Mouse (Mus musculus): Measurements from ENCODE around the gene Kif6.

Kif6 gene

GRCm38 (mm10) chr17:49666728-49667127 is 51.8 kb downstream of the Kif6 start:
- no peak for DNase-seq (ENCODE audit: low spot score)

- no peak for DNase-seq (ENCODE audit: low spot score)
These were observed 53.4 kb downstream of the Kif6 start for GRCm38 (mm10) chr17:49668296-49668695.

- no peak for DNase-seq (ENCODE audit: low spot score)
These were observed 57.0 kb downstream of the Kif6 start for GRCm38 (mm10) chr17:49671921-49672339.

- no peak for DNase-seq (ENCODE audit: low spot score)
These were observed 57.5 kb downstream of the Kif6 start for GRCm38 (mm10) chr17:49672421-49672820.

GRCm38 (mm10) chr17:49675629-49676028 is 60.7 kb downstream of the Kif6 start:
- DNase-seq (ENCODE audit: low spot score): no peak

- DNase-seq (ENCODE audit: low spot score): no peak
These were observed 66.5 kb downstream of the Kif6 start for GRCm38 (mm10) chr17:49681410-49681809.

GRCm38 (mm10) chr17:49684146-49684545 is 69.2 kb downstream of the Kif6 start:
- no peak for DNase-seq (ENCODE audit: low spot score)

GRCm38 (mm10) chr17:49690607-49691454 is 75.9 kb downstream of the Kif6 start:
- no peak for DNase-seq (ENCODE audit: low spot score)

- DNase-seq (ENCODE audit: low spot score): no peak
These were observed 76.5 kb downstream of the Kif6 start for GRCm38 (mm10) chr17:49691455-49691805.

GRCm38 (mm10) chr17:49693206-49693605 is 78.3 kb downstream of the Kif6 start:
- no peak for DNase-seq (ENCODE audit: low spot score)

- no peak for DNase-seq (ENCODE audit: low spot score)
These were observed 82.3 kb downstream of the Kif6 start for GRCm38 (mm10) chr17:49697220-49697619.

- no peak for DNase-seq (ENCODE audit: low spot score)
These were observed 88.7 kb downstream of the Kif6 start for GRCm38 (mm10) chr17:49703492-49704249.

GRCm38 (mm10) chr17:49709192-49709591 is 94.3 kb downstream of the Kif6 start:
- no peak for DNase-seq (ENCODE audit: low spot score)

GRCm38 (mm10) chr17:49710101-49710630 is 95.2 kb downstream of the Kif6 start:
- no peak for DNase-seq (ENCODE audit: low spot score)

GRCm38 (mm10) chr17:49726206-49726605 is 111.3 kb downstream of the Kif6 start:
- DNase-seq (ENCODE audit: low spot score): no peak

GRCm38 (mm10) chr17:49726976-49727375 is 112.0 kb downstream of the Kif6 start:
- no peak for DNase-seq (ENCODE audit: low spot score)

GRCm38 (mm10) chr17:49727428-49728045 is 112.6 kb downstream of the Kif6 start:
- no peak for DNase-seq (ENCODE audit: low spot score)

GRCm38 (mm10) chr17:49729856-49730255 is 114.9 kb downstream of the Kif6 start:
- DNase-seq (ENCODE audit: low spot score): no peak

- DNase-seq (ENCODE audit: low spot score): no peak
These were observed 117.8 kb downstream of the Kif6 start for GRCm38 (mm10) chr17:49732706-49733105.

GRCm38 (mm10) chr17:49734079-49734478 is 119.1 kb downstream of the Kif6 start:
- DNase-seq (ENCODE audit: low spot score): no peak

- no peak for DNase-seq (ENCODE audit: low spot score)
These were observed 119.8 kb downstream of the Kif6 start for GRCm38 (mm10) chr17:49734776-49735175.

GRCm38 (mm10) chr17:49736364-49736763 is 121.4 kb downstream of the Kif6 start:
- no peak for DNase-seq (ENCODE audit: low spot score)
